Mouse (Mus musculus) forebrain, embryonic 16.5 days (tissue): ENCODE data around the gene Ip6k1. TPM values are rescaled to one million over a fixed set of nuclear protein-coding genes. Genes with fewer than 3 reads are reported as not detected.

Experiments
- ATAC-seq: fragments of 200-750 bp; cut with Nextera tagmentation; 2 replicates; pipeline ENCODE4 v1.8.0; 2017; ENCODE audit warnings: mild to moderate bottlenecking, moderate library complexity
- H3K27ac ChIP-seq: fragments of 300-500 bp; sonication (generic); 2 replicates; pipeline ENCODE4 v1.5.1; 2014; ENCODE audit warnings: low read length, control low read depth
- H3K27me3 ChIP-seq: fragments of 300-500 bp; sonication (generic); replicated peaks from 2 replicates; pipeline ENCODE4 v1.6.1; 2014; ENCODE audit warnings: low read length; ENCODE audit not compliant: control insufficient read depth, insufficient read depth
- H3K36me3 ChIP-seq: fragments of 300-500 bp; sonication (generic); 2 replicates; pipeline ENCODE4 v1.6.1; 2014; ENCODE audit not compliant: control insufficient read depth, insufficient read depth
- H3K4me1 ChIP-seq: fragments of 300-500 bp; sonication (generic); replicated peaks from 2 replicates; pipeline ENCODE4 v1.6.1; 2014; ENCODE audit warnings: low read length; ENCODE audit not compliant: control insufficient read depth, insufficient read depth
- H3K4me2 ChIP-seq: fragments of 300-500 bp; sonication (generic); 2 replicates; pipeline ENCODE4 v1.6.1; 2014; ENCODE audit warnings: mild to moderate bottlenecking, low read length, control low read depth
- H3K4me3 ChIP-seq: fragments of 300-500 bp; sonication (generic); replicated peaks from 2 replicates; pipeline ENCODE4 v1.5.1; 2014; ENCODE audit warnings: mild to moderate bottlenecking, low read length, control low read depth
- H3K9ac ChIP-seq: fragments of 300-500 bp; sonication (generic); replicated peaks from 2 replicates; pipeline ENCODE4 v1.6.1; 2014; ENCODE audit warnings: low read depth, low read length, control low read depth
- H3K9me3 ChIP-seq: fragments of 300-500 bp; sonication (generic); 2 replicates; pipeline ENCODE4 v1.6.1; 2016; ENCODE audit warnings: low read length; ENCODE audit not compliant: control insufficient read depth
- WGBS: fragments of 180-500 bp; shearing (Covaris S2); extraction: QIAGEN DNeasy Blood & Tissue Kit; methylation state at CpG from one replicate; pipeline ENCODE4 v1.1.7; 2014; 5-methylcytosine and 5-hydroxymethylcytosine counted together
- polyA plus RNA-seq: library from polyadenylated mRNA; unstranded; fragments of >200 nt; fragmentation: Nextera tagmentation; extraction: Ambion mirVana; gene quantifications from 2 replicates; pipeline ENCODE4 v1.2.1, GENCODE M21; 2015

Ip6k1 gene
- 110 and 116 TPM in 2 replicates for polyA plus RNA-seq

- H3K27me3 ChIP-seq: no peaks in the 10 kb centered on the region; the same call in 1 of the 2 replicates
- no peaks in the 10 kb centered on the region for H3K36me3 ChIP-seq
- peak within 1 kb of the TSS; percentile 88 for H3K4me2 ChIP-seq
- peak; percentile 100 for ATAC-seq
- H3K4me1 ChIP-seq: peaks cover 25% of the 10 kb centered on the region
- WGBS: under 1% methylated on average over 51 of the region's 51 CpGs
- H3K9me3 ChIP-seq: no peaks in the 10 kb centered on the region
- peak within 1 kb of the TSS; percentile 94 for H3K27ac ChIP-seq
- H3K4me3 ChIP-seq: peak within 1 kb of the TSS; percentile 88
- H3K9ac ChIP-seq: peak within 1 kb of the TSS; percentile 98
These were observed at the start of gene Ip6k1 for GRCm38 (mm10) chr9:108001922-108002770. Ip6k1 (plus strand) TSS chr9:108002501.

GRCm38 (mm10) chr9:107955613-107956289 is 46.5 kb upstream of the Ip6k1 start:
- Histone ChIP-seq H3K36me3 (no peaks in the 10 kb centered on the region), H3K4me2 (no peak overlapping the region), H3K27ac (no peak overlapping the region), H3K27me3 (no peaks in the 10 kb centered on the region), H3K9me3 (no peaks in the 10 kb centered on the region), H3K4me3 (no peak overlapping the region), H3K4me1 (peaks cover 9% of the 10 kb centered on the region), H3K9ac (no peak overlapping the region)
- no peak for ATAC-seq
- 85% methylated on average over 6 of the region's 6 CpGs for WGBS

- 36% methylated on average over 6 of the region's 6 CpGs for WGBS
- Histone ChIP-seq H3K4me3 (no peak overlapping the region), H3K27ac (no peak overlapping the region), H3K9ac (no peak overlapping the region), H3K4me1 (peaks cover 13% of the 10 kb centered on the region), H3K27me3 (no peaks in the 10 kb centered on the region), H3K36me3 (no peaks in the 10 kb centered on the region), H3K9me3 (no peaks in the 10 kb centered on the region), H3K4me2 (no peak overlapping the region)
- ATAC-seq: no peak
These were observed 45.2 kb upstream of the Ip6k1 start for GRCm38 (mm10) chr9:107957141-107957540.

- ATAC-seq: no peak
- no peaks in the 10 kb centered on the region for H3K36me3 ChIP-seq
- no peaks in the 10 kb centered on the region for H3K27me3 ChIP-seq
- WGBS: 78% methylated on average over 6 of the region's 6 CpGs
- H3K4me3 ChIP-seq: no peak overlapping the region
- no peak overlapping the region for H3K27ac ChIP-seq
- H3K4me2 ChIP-seq: no peak overlapping the region
- no peaks in the 10 kb centered on the region for H3K9me3 ChIP-seq
- H3K4me1 ChIP-seq: peaks cover 13% of the 10 kb centered on the region
- no peak overlapping the region for H3K9ac ChIP-seq
These were observed 42.4 kb upstream of the Ip6k1 start for GRCm38 (mm10) chr9:107959896-107960295.

- peaks cover 13% of the 10 kb centered on the region for H3K4me1 ChIP-seq
- no peak overlapping the region for H3K4me2 ChIP-seq
- WGBS: 82% methylated on average over 4 of the region's 4 CpGs
- peak overlapping the region; percentile 83 for H3K27ac ChIP-seq
- ATAC-seq: no peak
- H3K36me3 ChIP-seq: no peaks in the 10 kb centered on the region
- H3K9ac ChIP-seq: no peak overlapping the region
- H3K9me3 ChIP-seq: no peaks in the 10 kb centered on the region
- no peaks in the 10 kb centered on the region for H3K27me3 ChIP-seq
- no peak overlapping the region for H3K4me3 ChIP-seq
These were observed 41.4 kb upstream of the Ip6k1 start for GRCm38 (mm10) chr9:107960928-107961327.

GRCm38 (mm10) chr9:107961351-107961762 is 40.9 kb upstream of the Ip6k1 start:
- WGBS: 60% methylated on average over 10 of the region's 10 CpGs
- no peaks in the 10 kb centered on the region for H3K36me3 ChIP-seq
- H3K27me3 ChIP-seq: no peaks in the 10 kb centered on the region
- H3K9me3 ChIP-seq: no peaks in the 10 kb centered on the region
- peak overlapping the region; percentile 83 for H3K27ac ChIP-seq
- peaks cover 13% of the 10 kb centered on the region for H3K4me1 ChIP-seq
- peak overlapping the region; percentile 25; the same call in 1 of the 2 replicates for H3K4me2 ChIP-seq
- 0 out of 2 replicates have a peak overlapping the region, but pooled peaks have one; percentile 33 for H3K9ac ChIP-seq
- H3K4me3 ChIP-seq: no peak overlapping the region
- peak; percentile 78 for ATAC-seq

- no peaks in the 10 kb centered on the region for H3K9me3 ChIP-seq
- no peaks in the 10 kb centered on the region for H3K36me3 ChIP-seq
- H3K4me2 ChIP-seq: peak overlapping the region; percentile 25; the same call in 1 of the 2 replicates
- peak overlapping the region; percentile 83 for H3K27ac ChIP-seq
- no peaks in the 10 kb centered on the region for H3K27me3 ChIP-seq
- no peak overlapping the region for H3K4me3 ChIP-seq
- H3K4me1 ChIP-seq: peaks cover 13% of the 10 kb centered on the region
- 30% methylated on average over 5 of the region's 5 CpGs for WGBS
- no peak overlapping the region for H3K9ac ChIP-seq
- ATAC-seq: peak; percentile 61
These were observed 40.4 kb upstream of the Ip6k1 start for GRCm38 (mm10) chr9:107961881-107962280.

- Histone ChIP-seq H3K36me3 (no peaks in the 10 kb centered on the region), H3K27me3 (no peaks in the 10 kb centered on the region), H3K4me2 (no peak overlapping the region), H3K9me3 (no peaks in the 10 kb centered on the region), H3K4me1 (peaks cover 13% of the 10 kb centered on the region), H3K9ac (no peak overlapping the region), H3K4me3 (no peak overlapping the region), H3K27ac (no peak overlapping the region)
- ATAC-seq: no peak
- WGBS: 93% methylated on average over 9 of the region's 9 CpGs
These were observed 39.4 kb upstream of the Ip6k1 start for GRCm38 (mm10) chr9:107962916-107963315.

GRCm38 (mm10) chr9:107963700-107964099 is 38.6 kb upstream of the Ip6k1 start:
- Histone ChIP-seq H3K4me3 (no peak overlapping the region), H3K36me3 (no peaks in the 10 kb centered on the region), H3K4me2 (no peak overlapping the region), H3K9ac (no peak overlapping the region), H3K4me1 (peaks cover 13% of the 10 kb centered on the region), H3K27ac (no peak overlapping the region), H3K27me3 (no peaks in the 10 kb centered on the region), H3K9me3 (no peaks in the 10 kb centered on the region)
- ATAC-seq: peak; percentile 60; the same call in 1 of the 2 replicates
- WGBS: 27% methylated on average over 5 of the region's 5 CpGs
